Mouse (Mus musculus) right cerebral cortex, postnatal 36 days (tissue): ENCODE measurements around the gene Ncoa1.
"Not testable (repeated sequence)": the region's sequence is repeated elsewhere in the genome, so short reads cannot be mapped to it uniquely, and the experiment has no call there.

ENCODE experiments used
- DNase-seq, 2 experiments: peaks; one replicate each; pipeline ENCODE4 v3.0.0; 2022; ENCODE audit warnings: low spot score in 2 of 2, mixed read lengths in 1 of 2

Gene Ncoa1

DNA sequence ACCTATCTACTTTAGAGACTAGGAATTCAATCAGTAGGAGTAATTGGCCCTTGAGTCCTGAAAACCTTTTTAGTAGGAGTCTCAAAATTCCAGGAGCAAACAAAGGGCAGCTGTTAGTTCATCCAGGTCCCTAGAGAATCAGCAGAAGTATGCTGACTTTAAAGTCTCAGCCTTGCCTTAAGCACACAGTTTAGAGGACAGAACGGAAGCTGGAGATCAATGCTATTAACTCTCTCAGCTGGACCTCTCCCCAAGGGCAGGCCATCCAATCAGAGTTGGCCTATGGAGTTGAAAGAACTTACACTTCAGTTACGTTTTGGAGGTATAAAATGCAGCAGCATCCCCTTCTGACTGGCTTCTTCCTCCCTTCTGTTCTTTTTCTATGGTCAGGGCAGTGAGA lies 154.8 kb downstream of the Ncoa1 start:
- DNase-seq, result no peak

GRCm38 (mm10) chr12:4313824-4314223 lies 163.2 kb downstream of the Ncoa1 start:
- no peak for DNase-seq

- no peak for DNase-seq
Measured at GRCm38 (mm10) chr12:4306712-4307313, 170.2 kb downstream of the Ncoa1 start.

DNA sequence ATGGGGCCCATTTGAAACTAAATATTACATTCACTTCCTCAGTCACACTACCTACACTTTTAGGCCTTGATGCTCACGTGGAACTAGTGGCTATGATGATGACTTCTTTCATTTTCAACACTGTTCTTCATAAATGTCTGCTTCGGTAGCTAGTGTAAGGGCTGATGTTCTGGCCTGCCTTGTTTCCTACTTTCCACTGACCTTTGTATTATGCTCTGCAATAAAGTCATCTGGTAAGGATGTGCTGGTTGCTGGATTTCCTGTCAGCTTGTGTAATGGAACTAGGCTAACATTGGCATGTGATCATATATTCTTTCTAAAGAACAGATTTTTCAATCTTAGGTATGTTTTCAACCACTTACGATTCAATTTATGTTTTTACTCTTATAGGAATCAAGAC lies 177.7 kb downstream of the Ncoa1 start:
- DNase-seq, result no peak

DNA sequence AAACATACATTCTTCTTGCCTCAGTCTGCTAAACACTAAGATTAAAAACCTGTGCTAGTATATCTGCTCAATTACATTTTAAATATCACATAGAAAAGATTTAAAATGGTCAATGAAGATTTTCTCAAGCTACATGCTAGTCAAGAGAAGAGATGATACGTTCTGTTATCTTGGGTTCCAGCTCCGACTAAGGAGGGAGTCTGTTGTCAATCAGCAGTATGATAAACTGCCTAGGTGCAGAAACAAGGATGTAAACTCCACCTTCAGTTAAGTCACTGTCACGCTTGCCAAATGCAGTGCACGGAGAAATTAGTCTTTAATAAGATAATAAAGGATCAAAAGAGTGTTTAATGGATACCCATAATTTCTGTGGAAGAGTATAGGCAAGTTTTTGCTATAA lies 178.4 kb downstream of the Ncoa1 start:
- DNase-seq, result no peak

- no peak for DNase-seq
Measured at GRCm38 (mm10) chr12:4295881-4296280, 181.1 kb downstream of the Ncoa1 start.

GRCm38 (mm10) chr12:4295281-4295680 lies 181.7 kb downstream of the Ncoa1 start:
- DNase-seq, result no peak

- DNase-seq, result no peak
Measured at GRCm38 (mm10) chr12:4293813-4294212, 183.2 kb downstream of the Ncoa1 start.

- no peak for DNase-seq
Measured at GRCm38 (mm10) chr12:4285186-4285585, 191.8 kb downstream of the Ncoa1 start.

- DNase-seq, result no peak
Measured at GRCm38 (mm10) chr12:4279878-4280277, 197.1 kb downstream of the Ncoa1 start.

GRCm38 (mm10) chr12:4278978-4279755 lies 197.8 kb downstream of the Ncoa1 start:
- DNase-seq, result no peak

DNA sequence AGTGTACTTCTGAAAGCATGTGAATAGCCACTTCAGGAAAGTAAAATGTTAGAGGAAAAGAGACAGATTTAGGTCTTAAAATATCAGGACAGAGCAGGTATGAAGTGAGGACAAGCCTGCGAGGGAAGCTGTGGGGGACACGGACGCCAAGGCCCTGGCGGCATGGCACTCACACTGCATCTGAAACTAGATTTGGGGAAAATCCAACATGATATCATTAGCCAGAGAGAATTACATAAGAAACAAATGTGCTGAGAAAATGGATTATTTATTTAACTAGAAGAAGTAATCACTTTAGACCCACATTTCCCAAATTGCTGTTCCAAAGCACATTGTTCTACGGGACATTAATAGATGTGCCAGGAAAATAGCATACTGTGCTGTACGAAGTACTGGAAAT lies 205.9 kb downstream of the Ncoa1 start:
- no peak for DNase-seq

DNA sequence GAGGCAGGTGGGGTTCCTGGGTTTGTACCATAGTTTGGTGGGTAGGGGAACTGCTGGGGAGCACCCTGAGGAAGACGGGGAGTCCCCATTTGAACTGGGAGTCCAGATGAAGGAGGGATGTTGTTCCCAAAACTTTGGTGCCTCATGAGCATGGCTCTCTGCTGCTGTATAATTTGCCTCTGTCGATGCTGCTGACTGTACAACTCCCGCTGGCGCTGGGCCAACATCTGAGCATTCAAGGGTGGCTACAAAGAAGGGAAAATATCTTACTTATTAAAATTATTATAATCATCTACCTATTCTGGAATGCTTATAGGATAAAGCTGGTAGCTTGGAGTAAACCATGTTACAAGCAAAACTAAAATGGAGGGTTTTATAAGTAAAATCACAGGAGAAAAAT lies 209.2 kb downstream of the Ncoa1 start:
- DNase-seq, result no peak

- DNase-seq, result no peak
Measured at GRCm38 (mm10) chr12:4252742-4253655, 224.0 kb downstream of the Ncoa1 start.

DNA sequence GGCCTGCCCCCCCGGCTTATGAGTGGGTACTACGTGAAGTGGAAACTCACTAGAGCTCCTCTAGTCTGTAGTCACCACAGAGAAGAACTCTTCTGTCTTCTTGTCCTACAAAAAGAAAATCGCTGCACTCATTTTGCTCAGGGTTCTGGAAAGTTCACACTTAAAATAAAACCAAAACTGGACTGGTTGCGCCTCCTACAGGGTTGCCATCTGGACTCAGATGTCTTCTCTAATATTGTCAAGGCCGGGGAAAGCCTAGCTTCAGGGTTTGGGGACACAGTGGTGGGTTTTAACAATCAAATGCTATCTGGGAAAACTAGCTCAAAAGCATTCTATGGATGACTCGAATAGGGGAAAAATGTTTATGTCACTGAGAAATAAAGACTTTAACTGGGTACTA lies 227.2 kb downstream of the Ncoa1 start:
- no peak for DNase-seq

- no peak for DNase-seq
Measured at GRCm38 (mm10) chr12:4245742-4246141, 231.2 kb downstream of the Ncoa1 start.

DNA sequence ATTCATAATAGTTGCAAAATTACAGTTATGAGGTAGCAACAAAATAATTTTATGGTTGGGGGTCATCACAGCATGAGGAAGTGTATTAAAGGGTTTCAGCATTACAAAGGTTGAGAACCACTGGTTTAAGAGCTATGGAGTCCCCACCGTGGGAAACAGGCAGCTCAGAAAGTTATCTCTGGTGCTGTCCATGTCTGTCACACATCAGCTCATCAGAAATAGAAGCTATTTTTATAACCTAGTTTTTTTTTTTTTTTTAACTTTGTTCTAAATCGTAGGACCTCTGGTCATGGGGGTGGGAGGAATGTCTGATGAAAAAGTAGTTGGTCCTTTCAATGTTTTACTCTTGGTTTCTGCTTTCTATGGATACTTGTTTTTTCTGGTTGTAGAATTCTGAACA lies 233.2 kb downstream of the Ncoa1 start:
- DNase-seq, result no peak

GRCm38 (mm10) chr12:4240281-4240680 lies 236.7 kb downstream of the Ncoa1 start:
- not testable (repeated sequence) for DNase-seq

GRCm38 (mm10) chr12:4237481-4237880 lies 239.5 kb downstream of the Ncoa1 start:
- no peak for DNase-seq

- DNase-seq, result peak; percentile 96 to 97
Measured at GRCm38 (mm10) chr12:4233572-4234508, 243.1 kb downstream of the Ncoa1 start, which contains the start of the genes Ptrhd1 and Cenpo. Gene Ptrhd1, plus strand, starts transcription at chr12:4234027. Gene Cenpo, minus strand, starts transcription at chr12:4234294.

DNA sequence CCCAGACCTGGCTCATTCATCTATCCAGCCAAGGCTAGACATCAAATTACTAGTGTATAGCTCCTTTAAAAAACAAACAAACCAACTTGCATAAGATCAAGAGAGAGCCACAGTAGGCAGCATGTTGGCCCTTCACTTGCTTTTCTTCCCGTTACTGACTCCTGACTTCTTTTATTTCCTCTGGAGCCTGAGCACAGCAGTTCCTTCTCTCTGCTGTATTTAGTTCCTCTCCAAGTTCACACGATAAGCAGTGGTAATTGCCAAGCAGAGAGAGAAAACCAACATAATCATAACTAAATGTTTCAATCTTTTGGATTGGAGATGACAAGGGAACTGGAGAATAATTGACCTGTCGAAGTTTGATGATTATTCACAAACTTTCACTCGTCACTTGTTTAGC lies 244.2 kb downstream of the Ncoa1 start:
- no peak for DNase-seq
